Mouse (Mus musculus): ENCODE results near the gene Gal3st4.

DNA sequence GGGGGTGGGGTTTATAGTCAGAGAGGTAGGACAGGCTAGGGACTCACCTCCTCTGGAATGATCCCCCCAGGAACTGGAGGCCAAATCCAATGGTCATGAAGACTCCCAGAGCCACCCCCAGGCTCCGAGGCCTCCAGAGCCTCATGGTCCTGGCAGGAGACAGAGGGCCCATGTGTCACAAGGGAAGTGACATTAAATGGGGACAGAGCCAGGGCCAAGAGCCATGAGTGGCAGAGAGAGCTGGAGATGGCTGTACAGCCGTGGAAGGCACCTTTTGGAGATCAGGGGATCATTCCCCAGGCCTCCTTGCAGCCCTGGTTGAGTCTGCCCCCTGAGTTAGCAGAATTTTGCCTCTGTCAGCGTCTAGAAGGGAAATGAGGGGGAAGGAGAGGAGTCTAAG is 1.4 kb downstream of the Gal3st4 start:
- TF ChIP-seq CTCF (IDR thresholded peaks at IDR 0.05 in 2 of 3, conservative IDR thresholded peaks at IDR 0.05 in 1 of 3; ENCODE audit: control insufficient read depth in 1 of 3, insufficient read depth in 1 of 3, low read depth in 2 of 3, low read length in 3 of 3, poor library complexity in 1 of 3, severe bottlenecking in 1 of 3) = no peak
- no peak for TF ChIP-seq ETS1 (IDR thresholded peaks at IDR 0.05; ENCODE audit: low read depth, low read length)
- TF ChIP-seq POLR2A (IDR thresholded peaks at IDR 0.05; ENCODE audit: control insufficient read depth in 1 of 2, insufficient read depth in 1 of 2, low read depth in 1 of 2, low read length in 2 of 2, poor library complexity in 1 of 2) = no peak
- no peak for TF ChIP-seq RAD21 (IDR thresholded peaks at IDR 0.05; ENCODE audit: low read depth, low read length)
- no peak for TF ChIP-seq POLR2AphosphoS5 (IDR thresholded peaks at IDR 0.05; ENCODE audit: borderline replicate concordance, low read depth, low read length)
